19 mouse cellular contexts compared by ENCODE assay signal in genomic region chr11:58031176-58031575, GRCm38 (mm10). TPM values are rescaled to one million over a fixed set of nuclear protein-coding genes. Genes with fewer than 3 reads are reported as not detected.
DNase-seq lines count a peak whose midpoint lies in the region; ATAC-seq and TF ChIP-seq lines count a peak whose summit lies in the region.
"Had no signal": no experiment of that assay in that cellular context is flagged by ENCODE, and none has a peak within 500 bp of the region (broad histone marks: within the 10 kb centered on the region; RNA-seq: fewer than 3 reads in every experiment).

No protein-coding gene starts in this region.

- TF ChIP-seq POLR2A in thymus, adult 2 months (IDR thresholded peaks at IDR 0.05; ENCODE audit: control insufficient read depth, extremely low read depth, insufficient read depth, low read length, poor library complexity), result no peak

- TF ChIP-seq CTCF in thymus, adult 2 months (IDR thresholded peaks at IDR 0.05; ENCODE audit: borderline replicate concordance, control insufficient read depth, extremely low read depth, insufficient read depth, low read length, poor library complexity), result no peak

- 12% methylated on average over 6 of the region's 6 CpGs for WGBS in thymus, adult 2 months

- H3K4me1 ChIP-seq in thymus, adult 2 months (replicated peaks; ENCODE audit: control insufficient read depth, insufficient read depth, low read length), result peaks cover 34% of the 10 kb centered on the region

- ATAC-seq in granulocyte monocyte progenitor cell, adult 5-6 weeks (replicated peaks; ENCODE audit: poor library complexity, severe bottlenecking), result 0 out of 2 replicates have a peak, but pooled peaks have one; percentile 31
- ATAC-seq: forebrain, embryonic 16.5 days; hindbrain, postnatal 0 days had no signal

- no peaks in the 10 kb centered on the region for H3K36me3 ChIP-seq in thymus, adult 2 months (ENCODE audit: control insufficient read depth, insufficient read depth, low read length)
- no peaks in the 10 kb centered on the region for H3K36me3 ChIP-seq in splenic B cell, adult 2 months (ENCODE audit: control insufficient read depth, insufficient read depth, low read length, poor library complexity, severe bottlenecking)
- H3K36me3 ChIP-seq: embryonic facial prominence, embryonic 13.5 days; heart, embryonic 15.5 days had no signal

- no peak overlapping the region for H3K27ac ChIP-seq in thymus, adult 2 months (ENCODE audit: control insufficient read depth, insufficient read depth, low read length)
- H3K27ac ChIP-seq: embryonic facial prominence, embryonic 13.5 days; heart, embryonic 15.5 days; hindbrain, postnatal 0 days had no signal

- DNase-seq in thymus, adult 2 months, result peak; percentile 33
- DNase-seq in thymus, adult 18-20 months, result no peak
- DNase-seq in splenic B cell, adult 2 months (ENCODE audit: low read depth, low spot score), result peak; percentile 27
- DNase-seq in cerebellum, postnatal 25 days, result no peak
- DNase-seq in kidney, postnatal 36 days, result no peak
- DNase-seq in lung, postnatal 10 days, result no peak
- DNase-seq: adrenal gland, postnatal 14 days; cerebellum, adult 11-12 months; heart, adult 11 months; kidney, adult 9 months; left cerebral cortex, postnatal 4 days; lung, postnatal 36 days; midbrain, embryonic 14.5 days; right cerebral cortex, postnatal 14 days had no signal

- no peaks in the 10 kb centered on the region for H3K27me3 ChIP-seq in thymus, adult 2 months (ENCODE audit: control insufficient read depth, insufficient read depth, low read length)
- no peaks in the 10 kb centered on the region for H3K27me3 ChIP-seq in splenic B cell, adult 2 months (ENCODE audit: control insufficient read depth, insufficient read depth, low read length, poor library complexity, severe bottlenecking)
- H3K27me3 ChIP-seq: embryonic facial prominence, embryonic 13.5 days; heart, embryonic 15.5 days had no signal

- no peak overlapping the region for H3K4me3 ChIP-seq in thymus, adult 2 months (ENCODE audit: control insufficient read depth, insufficient read depth, low read length)
- H3K4me3 ChIP-seq: embryonic facial prominence, embryonic 13.5 days; heart, embryonic 15.5 days had no signal

RNA-seq across cellular contexts. Expression of gene Larp1, which starts 22.3 kb away (rescaled TPM):
- 54.4 and 64.4 TPM in 2 replicates for polyA plus RNA-seq in thymus, adult 2 months (2012; rRNA removed)
- 140 and 152 TPM in 2 replicates for total RNA-seq in granulocyte monocyte progenitor cell, adult 5-6 weeks (2014; fragmentation: Nextera tagmentation)
- total RNA-seq in granulocyte monocyte progenitor cell, adult 5-6 weeks (2017), result 57.4 and 70.4 TPM in 2 replicates

Comparison
In these comparisons a context has a peak if more than half of its experiments do, and no peak if none do; other contexts are left out.
1. DNase-seq: peak in thymus, adult 2 months (single experiment) and splenic B cell, adult 2 months (single experiment); none in thymus, adult 18-20 months (0 of 2), cerebellum, postnatal 25 days (0 of 2), kidney, postnatal 36 days (0 of 2) and lung, postnatal 10 days (single experiment).